Mouse (Mus musculus) stomach, embryonic 16.5 days (tissue): ENCODE data around the gene Muc5b. TPM values are rescaled to one million over a fixed set of nuclear protein-coding genes. Genes with fewer than 3 reads are reported as not detected.
A peak's percentile ranks its signal among the peaks of the same experiment; 100 is the strongest.
"Not testable (repeated sequence)": the region's sequence is repeated elsewhere in the genome, so short reads cannot be mapped to it uniquely, and the experiment has no call there.

Experiments used
- ATAC-seq: fragments of 200-750 bp; cut with Nextera tagmentation; 2 replicates; pipeline ENCODE4 v1.8.0; 2017; ENCODE audit warnings: moderate number of reproducible peaks, moderate TSS enrichment; ENCODE audit not compliant: insufficient read depth, low FRiP score
- H3K27ac ChIP-seq: fragments of 300-500 bp; sonication (generic); 2 replicates; pipeline ENCODE4 v1.5.1; 2014; ENCODE audit warnings: low read length
- H3K27me3 ChIP-seq: fragments of 300-500 bp; sonication (generic); 2 replicates; pipeline ENCODE4 v1.6.1; 2014; ENCODE audit warnings: low read length, control low read depth, mixed read lengths; ENCODE audit not compliant: control insufficient read depth, insufficient read depth
- H3K36me3 ChIP-seq: fragments of 300-500 bp; sonication (generic); 2 replicates; pipeline ENCODE4 v1.6.1; 2014; ENCODE audit warnings: low read length; ENCODE audit not compliant: control insufficient read depth, insufficient read depth
- H3K4me1 ChIP-seq: fragments of 300-500 bp; sonication (generic); 2 replicates; pipeline ENCODE4 v1.6.1; 2014; ENCODE audit warnings: low read length, control low read depth, mixed read lengths; ENCODE audit not compliant: control insufficient read depth, insufficient read depth
- H3K4me2 ChIP-seq: fragments of 300-500 bp; sonication (generic); 2 replicates; pipeline ENCODE4 v1.6.1; 2014; ENCODE audit warnings: low read depth, low read length, mixed read lengths
- H3K4me3 ChIP-seq: fragments of 300-500 bp; sonication (generic); replicated peaks from 2 replicates; pipeline ENCODE4 v1.5.1; 2014; ENCODE audit warnings: mild to moderate bottlenecking, low read length
- H3K9ac ChIP-seq: fragments of 300-500 bp; sonication (generic); 2 replicates; pipeline ENCODE4 v1.6.1; 2014; ENCODE audit warnings: low read length
- H3K9me3 ChIP-seq: fragments of 300-500 bp; sonication (generic); replicated peaks from 2 replicates; pipeline ENCODE4 v1.6.1; 2016; ENCODE audit warnings: low read length, control low read depth; ENCODE audit not compliant: control insufficient read depth
- WGBS: fragments of 180-500 bp; shearing (Covaris S2); extraction: QIAGEN DNeasy Blood & Tissue Kit; methylation state at CpG from one replicate; pipeline ENCODE4 v1.1.7; 2014; 5-methylcytosine and 5-hydroxymethylcytosine counted together
- polyA plus RNA-seq: library from polyadenylated mRNA; unstranded; fragments of >200 nt; fragmentation: Nextera tagmentation; extraction: Ambion mirVana; gene quantifications from 2 replicates; pipeline ENCODE4 v1.2.1, GENCODE M21; 2015

The Muc5b gene
- polyA plus RNA-seq: 1.2 and 2.0 TPM in 2 replicates

DNA sequence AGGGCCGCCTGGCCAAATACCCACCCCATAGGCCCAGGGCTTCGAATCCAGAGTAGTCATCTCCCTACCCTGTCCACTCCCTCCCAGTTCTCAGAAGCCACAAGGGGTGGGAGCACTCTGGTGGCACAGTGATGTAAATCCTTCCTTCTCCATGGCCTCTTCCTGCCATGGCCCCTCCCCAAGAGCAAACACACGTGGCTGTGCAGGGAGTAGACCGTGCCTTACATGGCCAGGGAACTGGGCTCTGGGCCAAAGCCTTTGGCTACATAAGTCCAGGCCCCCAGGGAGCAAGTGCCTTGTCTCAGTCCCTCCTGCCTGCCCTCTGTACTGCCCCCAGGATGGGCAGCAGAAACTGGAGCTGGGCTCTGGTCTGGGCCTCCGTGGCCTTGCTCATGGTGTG lies at the start of gene Muc5b:
Muc5b (plus strand) TSS at position 292 of the 400 bp plus-strand sequence.
- 45% methylated on average over 5 of the region's 5 CpGs for WGBS
- Histone ChIP-seq H3K27me3 (no peaks in the 10 kb centered on the region), H3K9ac (no peak within 1 kb of the TSS), H3K36me3 (no peaks in the 10 kb centered on the region), H3K27ac (no peak within 1 kb of the TSS), H3K4me3 (no peak within 1 kb of the TSS), H3K4me2 (no peak within 1 kb of the TSS), H3K4me1 (no peaks in the 10 kb centered on the region), H3K9me3 (no peaks in the 10 kb centered on the region)
- ATAC-seq: peak; percentile 81

DNA sequence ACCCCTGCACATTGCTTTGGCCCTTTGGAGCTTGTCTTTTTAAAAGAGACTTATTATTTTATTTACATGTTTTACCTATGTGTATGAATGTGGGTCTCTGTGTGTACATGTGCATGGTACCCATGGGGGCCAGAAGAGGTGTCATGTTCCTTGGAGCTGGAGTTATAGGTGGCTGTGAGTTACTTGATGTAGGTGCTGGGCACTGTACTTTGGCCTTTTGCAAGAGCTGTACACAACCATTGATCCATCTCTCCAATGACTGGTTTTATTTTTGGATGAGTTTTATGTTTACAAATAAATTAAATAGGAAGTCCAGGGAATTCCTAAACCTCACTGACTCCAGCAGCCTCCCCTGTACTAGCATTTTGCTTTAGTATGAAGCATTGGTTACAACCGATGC lies 44.6 kb upstream of the Muc5b start:
- ATAC-seq: no peak
- no peak overlapping the region for H3K4me3 ChIP-seq
- H3K36me3 ChIP-seq: no peaks in the 10 kb centered on the region
- no peak overlapping the region for H3K4me2 ChIP-seq
- WGBS: 94% methylated on average over 1 of the region's 1 CpGs
- H3K4me1 ChIP-seq: no peaks in the 10 kb centered on the region
- no peak overlapping the region for H3K27ac ChIP-seq
- H3K9ac ChIP-seq: no peak overlapping the region
- H3K9me3 ChIP-seq: 0 out of 2 replicates have a peak, but pooled peaks cover 11% of the 10 kb centered on the region
- no peaks in the 10 kb centered on the region; the same call in 1 of the 2 replicates for H3K27me3 ChIP-seq

DNA sequence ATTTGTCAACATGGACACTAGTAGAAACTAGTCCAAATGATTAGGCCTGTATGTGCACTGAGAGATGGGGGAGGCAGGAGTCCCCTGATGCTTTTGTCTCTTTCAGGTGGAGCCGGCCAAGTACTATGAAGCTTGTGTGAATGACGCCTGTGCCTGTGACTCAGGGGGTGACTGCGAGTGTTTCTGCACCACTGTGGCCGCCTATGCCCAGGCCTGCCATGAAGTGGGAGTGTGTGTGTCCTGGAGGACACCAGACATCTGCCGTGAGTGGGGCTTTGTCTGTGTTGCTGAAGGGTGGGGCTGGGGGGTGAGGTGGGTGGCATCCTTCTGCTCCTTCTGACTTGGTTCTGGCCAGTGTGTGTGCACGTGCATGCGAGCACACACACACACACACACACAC lies 35.7 kb upstream of the Muc5b start:
- Histone ChIP-seq H3K4me2 (no peak overlapping the region), H3K27ac (no peak overlapping the region), H3K9ac (no peak overlapping the region), H3K4me1 (no peaks in the 10 kb centered on the region), H3K27me3 (no peaks in the 10 kb centered on the region), H3K36me3 (no peaks in the 10 kb centered on the region), H3K4me3 (no peak overlapping the region), H3K9me3 (0 out of 2 replicates have a peak, but pooled peaks cover 1% of the 10 kb centered on the region)
- WGBS: 80% methylated on average over 7 of the region's 7 CpGs
- ATAC-seq: no peak

DNA sequence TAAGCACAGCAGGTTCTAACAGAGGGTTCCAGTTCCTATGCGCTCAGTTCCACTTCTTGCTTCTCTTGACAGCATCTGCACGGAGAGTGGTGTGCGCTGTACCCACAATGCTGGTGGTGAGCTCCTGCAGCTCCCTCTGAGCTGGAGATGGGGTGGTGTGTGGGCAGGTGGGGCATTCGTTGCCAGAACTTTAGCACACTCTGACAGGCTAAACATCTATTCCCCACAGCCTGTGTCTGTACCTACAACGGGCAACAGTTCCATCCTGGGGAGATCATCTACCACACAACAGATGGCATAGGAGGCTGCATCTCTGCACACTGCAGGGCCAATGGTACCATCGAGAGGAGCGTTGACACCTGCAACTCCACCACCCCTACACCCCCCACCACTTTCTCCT lies 33.5 kb upstream of the Muc5b start:
- WGBS: 82% methylated on average over 7 of the region's 7 CpGs
- Histone ChIP-seq H3K4me1 (no peaks in the 10 kb centered on the region), H3K27ac (no peak overlapping the region), H3K4me3 (no peak overlapping the region), H3K27me3 (no peaks in the 10 kb centered on the region), H3K36me3 (no peaks in the 10 kb centered on the region), H3K9me3 (no peaks in the 10 kb centered on the region), H3K9ac (no peak overlapping the region), H3K4me2 (no peak overlapping the region)
- no peak for ATAC-seq

DNA sequence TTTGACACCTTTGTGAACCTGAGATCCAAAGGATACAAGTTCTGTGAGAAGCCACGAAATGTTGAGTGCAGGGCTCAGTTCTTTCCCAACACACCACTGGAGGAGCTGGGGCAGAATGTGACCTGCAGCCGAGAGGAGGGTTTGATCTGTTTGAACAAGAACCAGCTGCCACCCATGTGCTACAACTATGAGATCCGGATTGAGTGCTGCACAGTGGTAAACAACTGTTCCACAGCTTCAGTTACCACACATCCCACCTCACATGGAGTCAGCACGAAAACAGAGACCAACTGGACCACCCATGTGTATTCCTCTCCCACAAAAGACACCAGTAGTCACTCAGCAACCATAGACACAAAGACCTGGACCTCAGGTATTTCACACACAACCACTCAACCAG lies 31.0 kb upstream of the Muc5b start:
- not testable (repeated sequence) for H3K9me3 ChIP-seq, H3K4me1 ChIP-seq, ATAC-seq, H3K4me3 ChIP-seq, H3K27me3 ChIP-seq, H3K36me3 ChIP-seq, H3K4me2 ChIP-seq, H3K27ac ChIP-seq, H3K9ac ChIP-seq
- no CpG with 5 or more reads among the region's 4 CpGs for WGBS

DNA sequence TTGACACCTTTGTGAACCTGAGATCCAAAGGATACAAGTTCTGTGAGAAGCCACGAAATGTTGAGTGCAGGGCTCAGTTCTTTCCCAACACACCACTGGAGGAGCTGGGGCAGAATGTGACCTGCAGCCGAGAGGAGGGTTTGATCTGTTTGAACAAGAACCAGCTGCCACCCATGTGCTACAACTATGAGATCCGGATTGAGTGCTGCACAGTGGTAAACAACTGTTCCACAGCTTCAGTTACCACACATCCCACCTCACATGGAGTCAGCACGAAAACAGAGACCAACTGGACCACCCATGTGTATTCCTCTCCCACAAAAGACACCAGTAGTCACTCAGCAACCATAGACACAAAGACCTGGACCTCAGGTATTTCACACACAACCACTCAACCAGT lies 28.9 kb upstream of the Muc5b start:
- H3K9me3 ChIP-seq, H3K27me3 ChIP-seq, H3K27ac ChIP-seq, H3K4me2 ChIP-seq, H3K4me3 ChIP-seq, H3K36me3 ChIP-seq, H3K4me1 ChIP-seq, H3K9ac ChIP-seq, ATAC-seq: not testable (repeated sequence)
- WGBS: no CpG with 5 or more reads among the region's 4 CpGs

DNA sequence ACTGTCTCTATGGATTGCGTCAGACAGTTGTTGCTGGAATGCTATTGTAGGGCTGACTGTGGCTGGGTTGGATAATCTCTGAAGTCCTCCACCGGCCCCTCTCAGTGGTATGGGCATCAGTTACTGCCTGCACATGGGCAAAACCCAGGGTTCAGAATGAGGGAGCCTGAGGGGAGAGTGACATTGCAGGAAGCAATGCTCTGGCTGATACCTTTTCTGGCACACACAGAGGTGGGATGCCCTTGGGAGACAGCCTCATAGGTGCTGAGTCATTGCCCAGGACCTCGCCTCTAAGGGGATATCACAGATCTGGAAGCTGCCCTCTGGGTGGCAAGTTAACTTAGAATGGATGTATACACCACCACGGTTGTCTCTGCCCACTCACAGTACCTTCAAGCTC lies 25.5 kb upstream of the Muc5b start:
- Histone ChIP-seq H3K4me1 (peaks cover 2% of the 10 kb centered on the region; the same call in 1 of the 2 replicates), H3K27me3 (no peaks in the 10 kb centered on the region), H3K9me3 (no peaks in the 10 kb centered on the region), H3K4me2 (no peak overlapping the region), H3K9ac (no peak overlapping the region), H3K27ac (no peak overlapping the region), H3K36me3 (no peaks in the 10 kb centered on the region), H3K4me3 (no peak overlapping the region)
- 73% methylated on average over 4 of the region's 4 CpGs for WGBS
- no peak for ATAC-seq

DNA sequence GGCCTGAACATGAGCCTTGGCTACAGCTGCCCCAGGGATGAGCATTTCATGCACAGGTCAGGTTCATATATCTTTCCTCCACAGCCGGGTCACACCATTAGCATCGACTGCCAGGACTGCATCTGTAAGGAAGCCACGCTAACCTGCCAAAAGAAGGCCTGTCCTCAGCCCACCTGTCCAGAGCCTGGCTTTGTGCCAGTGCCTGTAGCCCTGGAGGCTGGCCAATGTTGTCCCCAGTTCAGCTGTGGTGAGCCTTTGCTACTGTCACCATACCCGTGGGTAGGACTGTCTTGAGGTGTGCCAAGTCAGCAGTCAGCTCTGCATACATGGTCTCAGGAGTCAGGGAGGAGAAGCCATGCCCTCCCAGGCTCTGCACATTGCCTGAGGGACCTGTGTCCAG lies 23.5 kb upstream of the Muc5b start:
- ATAC-seq: no peak
- H3K4me1 ChIP-seq: peaks cover 2% of the 10 kb centered on the region; the same call in 1 of the 2 replicates

DNA sequence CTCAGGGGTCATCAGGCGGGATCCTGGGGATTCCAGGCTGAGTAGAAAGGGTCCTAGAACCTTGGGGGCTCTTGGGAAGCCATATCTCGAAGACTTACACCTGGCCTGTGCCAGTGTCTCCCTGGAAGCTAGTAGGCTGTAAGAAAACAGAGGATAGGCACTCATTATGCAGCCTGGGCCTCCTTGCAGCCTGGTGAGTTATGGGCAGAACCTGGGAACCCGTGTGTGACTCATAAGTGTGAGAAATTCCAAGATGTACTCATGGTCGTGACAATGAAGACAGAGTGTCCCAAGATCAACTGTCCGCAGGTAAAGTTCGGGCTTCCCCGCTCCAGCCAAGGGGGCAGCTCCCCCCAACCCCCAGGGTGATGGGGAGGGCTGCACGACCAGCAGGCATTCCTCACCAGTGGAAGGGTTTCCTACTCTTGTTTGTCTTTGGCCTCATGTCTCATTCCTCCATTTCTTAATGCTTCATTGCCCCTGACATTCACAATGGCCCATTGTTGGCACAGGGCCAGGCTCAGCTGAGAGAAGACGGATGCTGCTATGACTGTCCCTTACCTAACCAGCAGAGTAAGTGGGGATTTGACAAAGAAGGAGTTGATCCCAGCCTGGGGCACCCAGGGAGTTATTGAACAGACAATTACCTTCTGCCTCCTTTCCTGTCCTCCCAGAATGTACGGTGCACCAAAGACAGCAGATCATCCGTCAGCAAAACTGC lies 21.4 kb upstream of the Muc5b start:
- Histone ChIP-seq H3K27ac (no peak overlapping the region), H3K9me3 (no peaks in the 10 kb centered on the region), H3K4me2 (no peak overlapping the region), H3K27me3 (no peaks in the 10 kb centered on the region), H3K4me1 (peaks cover 8% of the 10 kb centered on the region; the same call in 1 of the 2 replicates), H3K4me3 (no peak overlapping the region), H3K36me3 (no peaks in the 10 kb centered on the region), H3K9ac (no peak overlapping the region)
- no peak for ATAC-seq
- WGBS: 59% methylated on average over 11 of the region's 11 CpGs

More for the DNA sequence above, 23.5 kb upstream of the Muc5b start:
- H3K4me3 ChIP-seq: no peak overlapping the region
- H3K27me3 ChIP-seq: no peaks in the 10 kb centered on the region
- no peaks in the 10 kb centered on the region for H3K36me3 ChIP-seq
- no peak overlapping the region for H3K9ac ChIP-seq
- H3K9me3 ChIP-seq: no peaks in the 10 kb centered on the region
- H3K27ac ChIP-seq: no peak overlapping the region
- H3K4me2 ChIP-seq: no peak overlapping the region
- 59% methylated on average over 4 of the region's 4 CpGs for WGBS
